Mouse (Mus musculus) liver, embryonic 14.5 days (tissue): ENCODE measurements around the gene Lgsn. TPM values are rescaled to one million over a fixed set of nuclear protein-coding genes. Genes with fewer than 3 reads are reported as not detected.

Experiments used
- ATAC-seq: fragments of 200-750 bp; cut with Nextera tagmentation; 2 replicates; pipeline ENCODE4 v1.8.0; 2017; ENCODE audit warnings: moderate number of reproducible peaks, mild to moderate bottlenecking, moderate library complexity; ENCODE audit not compliant: insufficient read depth
- DNase-seq, 3 experiments: peaks; one replicate each; pipeline ENCODE4 v3.0.0-alpha.2; 2012 to 2013; ENCODE audit warnings: low read depth in 3 of 3, low spot score in 3 of 3
- H3K27ac ChIP-seq: fragments of 300-500 bp; sonication (generic); 2 replicates; pipeline ENCODE4 v1.5.1; 2014; ENCODE audit warnings: moderate library complexity, mild to moderate bottlenecking, control low read depth, inconsistent platforms
- H3K27me3 ChIP-seq: fragments of 300-500 bp; sonication (generic); 2 replicates; pipeline ENCODE4 v1.6.1; 2014; ENCODE audit warnings: mild to moderate bottlenecking, low read length, moderate library complexity; ENCODE audit not compliant: control insufficient read depth, insufficient read depth
- H3K36me3 ChIP-seq: fragments of 300-500 bp; sonication (generic); replicated peaks from 2 replicates; pipeline ENCODE4 v1.6.1; 2014; ENCODE audit warnings: low read depth; ENCODE audit not compliant: control insufficient read depth, insufficient read depth
- H3K4me1 ChIP-seq, 2 experiments: fragments of 200-500 bp in 1 of 2; fragments of 300-500 bp in 1 of 2; sonication (generic) in 1 of 2; replicated peaks; 2 replicates each; pipeline ENCODE4 v1.6.1; 2012 to 2014; ENCODE audit warnings: antibody characterized with exemption in 1 of 2, inconsistent platforms in 1 of 2, low read length in 1 of 2; ENCODE audit not compliant: control insufficient read depth in 2 of 2, insufficient read depth in 2 of 2
- H3K4me2 ChIP-seq: fragments of 300-500 bp; sonication (generic); 2 replicates; pipeline ENCODE4 v1.6.1; 2014; ENCODE audit warnings: low read depth, mild to moderate bottlenecking, control low read depth, moderate library complexity
- H3K4me3 ChIP-seq, 2 experiments: fragments of 200-500 bp in 1 of 2; fragments of 300-500 bp in 1 of 2; sonication (generic) in 1 of 2; 2 replicates each; pipeline ENCODE4 v1.5.1; 2012 to 2014; ENCODE audit warnings: low read depth in 2 of 2, low read length in 2 of 2, mild to moderate bottlenecking in 2 of 2, control low read depth in 1 of 2, inconsistent platforms in 1 of 2, moderate library complexity in 1 of 2; ENCODE audit not compliant: insufficient read depth in 1 of 2
- H3K9ac ChIP-seq: fragments of 300-500 bp; sonication (generic); replicated peaks from 2 replicates; pipeline ENCODE4 v1.6.1; 2014; ENCODE audit warnings: mild to moderate bottlenecking, control low read depth, moderate library complexity
- H3K9me3 ChIP-seq: fragments of 300-500 bp; sonication (generic); 2 replicates; pipeline ENCODE4 v1.6.1; 2016; ENCODE audit warnings: low read length, mixed read lengths; ENCODE audit not compliant: control insufficient read depth
- CTCF ChIP-seq: IDR thresholded peaks from 2 replicates; pipeline ENCODE4 v1.5.1; 2016; ENCODE audit warnings: antibody characterized with exemption, low read depth, control low read depth
- EP300 ChIP-seq: IDR thresholded peaks from 2 replicates; pipeline ENCODE4 v1.6.1; 2016; ENCODE audit warnings: antibody characterized with exemption, low read depth
- WGBS: fragments of 180-500 bp; shearing (Covaris S2); extraction: QIAGEN DNeasy Blood & Tissue Kit; methylation state at CpG from one replicate; pipeline ENCODE4 v1.1.7; 2014; ENCODE audit not compliant: insufficient replicate concordance; 5-methylcytosine and 5-hydroxymethylcytosine counted together
- polyA plus RNA-seq, 2 experiments: library from polyadenylated mRNA; depleted of rRNA in 1 of 2; stranded (reverse) in 1 of 2; unstranded in 1 of 2; fragments of >200 nt; fragmentation: Nextera tagmentation in 1 of 2; extraction: Ambion mirVana in 1 of 2; gene quantifications; 2 replicates each; pipeline versions ENCODE4 v1.2.1 to v1.2.3; 2012 to 2014

Lgsn gene
- polyA plus RNA-seq, 2 experiments: not detected

DNA sequence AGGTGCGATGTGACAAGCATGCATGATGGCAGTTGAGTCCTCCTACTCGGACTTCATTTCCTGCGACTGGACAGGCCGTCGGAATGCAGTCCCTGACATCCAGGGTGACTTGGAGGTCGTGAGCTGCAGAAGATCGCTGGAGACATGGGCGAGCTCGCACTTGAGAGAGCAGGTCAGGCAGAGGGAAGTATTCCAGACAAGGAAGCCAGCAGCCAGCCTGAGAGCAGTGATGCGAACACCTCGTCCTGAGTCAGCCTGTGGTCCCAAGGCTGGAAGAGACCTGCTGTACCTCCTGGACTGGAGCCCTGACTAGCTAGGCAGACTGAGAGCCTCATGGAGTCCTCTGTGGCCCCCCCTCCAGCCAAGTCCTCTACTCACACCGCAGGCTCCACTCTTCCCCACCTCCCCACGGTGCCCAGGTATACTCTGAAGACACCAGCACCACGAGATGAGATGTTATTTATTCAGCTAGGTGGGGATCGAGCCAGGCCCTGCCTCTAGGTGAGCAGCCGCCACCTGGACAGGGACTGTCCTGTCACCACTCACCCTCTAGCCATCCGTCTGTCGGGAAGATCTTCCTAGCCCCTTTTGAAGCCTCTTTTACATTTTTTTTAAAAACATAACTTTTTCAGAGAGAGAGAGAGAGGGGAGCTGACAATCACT lies 11.5 kb upstream of the Lgsn start:
- no peak overlapping the region for H3K4me2 ChIP-seq
- no peak overlapping the region for H3K9ac ChIP-seq
- WGBS: 67% methylated on average over 18 of the region's 18 CpGs
- ATAC-seq (no peak), DNase-seq (no peak)
- TF ChIP-seq CTCF (no peak), EP300 (no peak)
- H3K4me3 ChIP-seq: no peak overlapping the region
- H3K27ac ChIP-seq: no peak overlapping the region
- H3K9me3 ChIP-seq: no peaks in the 10 kb centered on the region
- no peaks in the 10 kb centered on the region for H3K4me1 ChIP-seq
- H3K27me3 ChIP-seq: no peaks in the 10 kb centered on the region
- no peaks in the 10 kb centered on the region for H3K36me3 ChIP-seq

GRCm38 (mm10) chr1:31165326-31166121 lies 10.7 kb upstream of the Lgsn start:
- WGBS: 72% methylated on average over 7 of the region's 7 CpGs
- ATAC-seq (no peak), DNase-seq (no peak)
- H3K4me3 ChIP-seq: no peak overlapping the region
- TF ChIP-seq EP300 (no peak), CTCF (no peak)
- no peaks in the 10 kb centered on the region for H3K9me3 ChIP-seq
- H3K27ac ChIP-seq: no peak overlapping the region
- no peaks in the 10 kb centered on the region for H3K36me3 ChIP-seq
- H3K4me2 ChIP-seq: no peak overlapping the region
- no peaks in the 10 kb centered on the region for H3K27me3 ChIP-seq
- no peak overlapping the region for H3K9ac ChIP-seq
- H3K4me1 ChIP-seq: no peaks in the 10 kb centered on the region

DNA sequence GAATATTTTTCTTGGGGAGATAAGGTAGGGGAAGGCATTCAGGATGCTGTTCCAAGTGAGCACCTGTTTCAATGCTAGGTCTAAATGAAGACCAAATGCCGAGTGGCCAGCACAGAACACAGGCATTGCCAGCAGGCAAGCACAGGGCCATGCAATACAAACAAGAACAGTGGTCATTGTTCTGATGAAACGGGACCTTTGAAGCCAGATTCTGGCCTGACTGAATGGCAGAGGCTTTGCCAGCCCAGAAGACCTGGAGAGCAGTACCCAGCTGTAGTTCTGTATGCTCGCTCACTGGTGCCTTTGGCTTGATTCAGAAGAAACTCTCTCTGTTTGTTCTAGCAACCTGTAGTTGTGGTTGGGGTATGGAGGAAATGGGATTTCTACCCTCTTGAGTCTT lies 800 bp upstream of the Lgsn start:
- no peak for DNase-seq
- no peak overlapping the region for H3K9ac ChIP-seq
- no peak overlapping the region for H3K4me2 ChIP-seq
- H3K36me3 ChIP-seq: no peaks in the 10 kb centered on the region
- no peaks in the 10 kb centered on the region for H3K27me3 ChIP-seq
- H3K4me3 ChIP-seq: no peak overlapping the region
- no peak overlapping the region for H3K27ac ChIP-seq
- TF ChIP-seq CTCF: no peak
- TF ChIP-seq EP300: no peak
- 46% methylated on average over 3 of the region's 3 CpGs for WGBS
- H3K4me1 ChIP-seq: no peaks in the 10 kb centered on the region
- H3K9me3 ChIP-seq: no peaks in the 10 kb centered on the region
- ATAC-seq: no peak

GRCm38 (mm10) chr1:31178264-31178663 lies 2.1 kb downstream of the Lgsn start:
- Histone ChIP-seq H3K36me3 (no peaks in the 10 kb centered on the region), H3K4me2 (no peak overlapping the region), H3K9me3 (no peaks in the 10 kb centered on the region), H3K27me3 (no peaks in the 10 kb centered on the region), H3K4me3 (no peak overlapping the region), H3K9ac (no peak overlapping the region), H3K4me1 (no peaks in the 10 kb centered on the region), H3K27ac (no peak overlapping the region)
- no peak for TF ChIP-seq EP300
- no peak for TF ChIP-seq CTCF
- no peak for ATAC-seq
- 59% methylated on average over 1 of the region's 1 CpGs for WGBS
- no peak for DNase-seq

DNA sequence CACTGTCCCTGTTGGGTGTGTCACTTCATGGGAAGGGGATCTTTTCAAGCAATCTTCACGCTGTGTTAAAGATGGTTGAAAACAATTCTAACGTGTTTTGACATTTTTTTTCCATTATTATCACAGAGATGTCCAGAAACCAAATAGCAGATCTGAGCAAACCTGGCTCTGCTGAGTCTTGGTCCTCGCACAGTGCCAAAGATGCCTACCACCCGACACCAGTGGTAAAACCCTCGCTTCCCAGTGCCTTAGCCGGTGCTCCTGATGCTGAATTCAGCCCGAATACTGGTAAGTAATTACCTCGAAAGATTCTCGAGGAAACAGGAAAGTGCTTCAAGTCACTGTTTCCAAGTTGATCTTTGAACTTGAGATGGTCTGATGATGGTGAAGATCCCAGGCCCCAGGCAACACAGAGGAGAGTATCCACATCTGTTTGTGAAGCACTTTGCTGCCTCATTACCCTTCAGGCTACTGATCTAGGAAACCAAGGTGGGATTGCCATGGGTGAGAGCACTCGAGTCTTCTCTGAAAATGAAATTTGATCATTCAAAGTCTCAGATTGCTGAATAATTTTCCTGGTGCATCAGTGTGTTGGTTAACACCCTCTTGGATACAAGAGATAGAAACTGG lies 14.2 kb downstream of the Lgsn start:
- no peaks in the 10 kb centered on the region for H3K27me3 ChIP-seq
- DNase-seq (no peak), ATAC-seq (no peak)
- H3K4me3 ChIP-seq: no peak overlapping the region
- no peaks in the 10 kb centered on the region for H3K36me3 ChIP-seq
- TF ChIP-seq EP300 (no peak), CTCF (no peak)
- no peaks in the 10 kb centered on the region for H3K4me1 ChIP-seq
- no peak overlapping the region for H3K27ac ChIP-seq
- 43% methylated on average over 10 of the region's 10 CpGs for whole genome bisulfite sequencing
- H3K9me3 ChIP-seq: no peaks in the 10 kb centered on the region
- H3K4me2 ChIP-seq: no peak overlapping the region
- H3K9ac ChIP-seq: no peak overlapping the region
